Mouse (Mus musculus) hindbrain, embryonic 13.5 days (tissue): ENCODE measurements around the gene Ccr6. TPM values are rescaled to one million over a fixed set of nuclear protein-coding genes. Genes with fewer than 3 reads are reported as not detected.
"Not testable (repeated sequence)": the region's sequence is repeated elsewhere in the genome, so short reads cannot be mapped to it uniquely, and the experiment has no call there.

Experiments
- ATAC-seq: fragments of 200-750 bp; cut with Nextera tagmentation; 2 replicates; pipeline ENCODE4 v1.8.0; 2017; ENCODE audit warnings: moderate TSS enrichment; ENCODE audit not compliant: low FRiP score
- H3K27ac ChIP-seq: fragments of 300-500 bp; sonication (generic); 2 replicates; pipeline ENCODE4 v1.5.1; 2015; ENCODE audit warnings: inconsistent platforms, mild to moderate bottlenecking, moderate library complexity
- H3K27me3 ChIP-seq: fragments of 300-500 bp; sonication (generic); 2 replicates; pipeline ENCODE4 v1.6.1; 2015; ENCODE audit warnings: mild to moderate bottlenecking, inconsistent platforms
- H3K36me3 ChIP-seq: fragments of 300-500 bp; sonication (generic); 2 replicates; pipeline ENCODE4 v1.6.1; 2015; ENCODE audit warnings: mild to moderate bottlenecking, inconsistent platforms
- H3K4me1 ChIP-seq: fragments of 300-500 bp; sonication (generic); replicated peaks from 2 replicates; pipeline ENCODE4 v1.6.1; 2015; ENCODE audit warnings: inconsistent platforms
- H3K4me2 ChIP-seq: fragments of 300-500 bp; sonication (generic); 2 replicates; pipeline ENCODE4 v1.6.1; 2015; ENCODE audit warnings: inconsistent platforms, mild to moderate bottlenecking, moderate library complexity
- H3K4me3 ChIP-seq: fragments of 300-500 bp; sonication (generic); 2 replicates; pipeline ENCODE4 v1.5.1; 2015; ENCODE audit warnings: mild to moderate bottlenecking, inconsistent platforms
- H3K9ac ChIP-seq: fragments of 300-500 bp; sonication (generic); 2 replicates; pipeline ENCODE4 v1.6.1; 2015; ENCODE audit warnings: mild to moderate bottlenecking, inconsistent platforms
- H3K9me3 ChIP-seq: fragments of 300-500 bp; sonication (generic); 2 replicates; pipeline ENCODE4 v1.6.1; 2016; ENCODE audit warnings: inconsistent platforms
- WGBS: fragments of 180-500 bp; shearing (Covaris S2); methylation state at CpG from one replicate; pipeline ENCODE4 v1.1.7; 2015; 5-methylcytosine and 5-hydroxymethylcytosine counted together
- polyA plus RNA-seq: library from polyadenylated mRNA; unstranded; fragments of >200 nt; fragmentation: Nextera tagmentation; extraction: Ambion mirVana; gene quantifications from 2 replicates; pipeline ENCODE4 v1.2.1, GENCODE M21; 2015

Gene Ccr6
- polyA plus RNA-seq: not detected in 2 replicates

GRCm38 (mm10) chr17:8235743-8236142 is at the start of gene Ccr6:
TSS of gene Ccr6 (plus strand) at chr17:8236043.
- Histone ChIP-seq H3K27me3 (no peaks in the 10 kb centered on the region), H3K9ac (no peak within 1 kb of the TSS), H3K27ac (no peak within 1 kb of the TSS), H3K9me3 (no peaks in the 10 kb centered on the region), H3K4me3 (no peak within 1 kb of the TSS), H3K36me3 (no peaks in the 10 kb centered on the region), H3K4me1 (no peaks in the 10 kb centered on the region), H3K4me2 (no peak within 1 kb of the TSS)
- ATAC-seq: no peak
- WGBS: 76% methylated on average over 3 of the region's 3 CpGs

- Histone ChIP-seq H3K27me3 (no peaks in the 10 kb centered on the region), H3K4me2 (no peak overlapping the region), H3K9me3 (no peaks in the 10 kb centered on the region), H3K4me3 (no peak overlapping the region), H3K9ac (no peak overlapping the region), H3K27ac (no peak overlapping the region), H3K4me1 (no peaks in the 10 kb centered on the region), H3K36me3 (peaks cover 61% of the 10 kb centered on the region)
- no peak for ATAC-seq
- WGBS: 93% methylated on average over 8 of the region's 8 CpGs
Observed at GRCm38 (mm10) chr17:8193678-8194077, 42.2 kb upstream of the Ccr6 start.

GRCm38 (mm10) chr17:8195685-8196376 is 40.0 kb upstream of the Ccr6 start:
- WGBS: 96% methylated on average over 8 of the region's 8 CpGs
- no peaks in the 10 kb centered on the region for H3K27me3 ChIP-seq

GRCm38 (mm10) chr17:8197652-8198051 is 38.2 kb upstream of the Ccr6 start:
- ATAC-seq: no peak
- 70% methylated on average over 3 of the region's 3 CpGs for WGBS
- H3K4me2 ChIP-seq: no peak overlapping the region
- peaks cover 31% of the 10 kb centered on the region for H3K36me3 ChIP-seq
- no peak overlapping the region for H3K4me3 ChIP-seq
- no peak overlapping the region for H3K27ac ChIP-seq
- no peaks in the 10 kb centered on the region for H3K27me3 ChIP-seq
- no peak overlapping the region for H3K9ac ChIP-seq
- no peaks in the 10 kb centered on the region for H3K4me1 ChIP-seq
- no peaks in the 10 kb centered on the region for H3K9me3 ChIP-seq

More at GRCm38 (mm10) chr17:8195685-8196376, 40.0 kb upstream of the Ccr6 start:
- H3K4me1 ChIP-seq: no peaks in the 10 kb centered on the region
- ATAC-seq: no peak
- no peak overlapping the region for H3K4me2 ChIP-seq
- no peak overlapping the region for H3K4me3 ChIP-seq
- no peak overlapping the region for H3K27ac ChIP-seq
- H3K36me3 ChIP-seq: peaks cover 40% of the 10 kb centered on the region
- H3K9me3 ChIP-seq: no peaks in the 10 kb centered on the region
- H3K9ac ChIP-seq: no peak overlapping the region

- Histone ChIP-seq H3K4me1 (no peaks in the 10 kb centered on the region), H3K4me2 (no peak overlapping the region), H3K36me3 (peaks cover 20% of the 10 kb centered on the region), H3K4me3 (no peak overlapping the region), H3K9me3 (no peaks in the 10 kb centered on the region), H3K27ac (no peak overlapping the region), H3K9ac (no peak overlapping the region), H3K27me3 (no peaks in the 10 kb centered on the region)
- 90% methylated on average over 11 of the region's 11 CpGs for WGBS
- no peak for ATAC-seq
Observed at GRCm38 (mm10) chr17:8199067-8199935, 36.5 kb upstream of the Ccr6 start.

GRCm38 (mm10) chr17:8199936-8200330 is 35.9 kb upstream of the Ccr6 start:
- WGBS: 91% methylated on average over 1 of the region's 1 CpGs
- no peak for ATAC-seq
- no peak overlapping the region for H3K4me2 ChIP-seq

GRCm38 (mm10) chr17:8203487-8203886 is 32.4 kb upstream of the Ccr6 start:
- no peak for ATAC-seq
- H3K4me1 ChIP-seq: no peaks in the 10 kb centered on the region
- 83% methylated on average over 1 of the region's 1 CpGs for WGBS
- no peaks in the 10 kb centered on the region for H3K27me3 ChIP-seq
- H3K36me3 ChIP-seq: no peaks in the 10 kb centered on the region
- H3K27ac ChIP-seq: no peak overlapping the region
- no peaks in the 10 kb centered on the region for H3K9me3 ChIP-seq
- no peak overlapping the region for H3K4me2 ChIP-seq
- no peak overlapping the region for H3K9ac ChIP-seq
- H3K4me3 ChIP-seq: no peak overlapping the region

More at GRCm38 (mm10) chr17:8199936-8200330, 35.9 kb upstream of the Ccr6 start:
- no peak overlapping the region for H3K4me3 ChIP-seq
- H3K9ac ChIP-seq: no peak overlapping the region
- H3K9me3 ChIP-seq: no peaks in the 10 kb centered on the region
- H3K36me3 ChIP-seq: peaks cover 16% of the 10 kb centered on the region
- H3K4me1 ChIP-seq: no peaks in the 10 kb centered on the region
- H3K27ac ChIP-seq: no peak overlapping the region
- no peaks in the 10 kb centered on the region for H3K27me3 ChIP-seq

- WGBS: 77% methylated on average over 1 of the region's 1 CpGs
- not testable (repeated sequence) for H3K27ac ChIP-seq, H3K27me3 ChIP-seq, H3K36me3 ChIP-seq, H3K4me2 ChIP-seq, H3K4me3 ChIP-seq, ATAC-seq, H3K4me1 ChIP-seq, H3K9ac ChIP-seq, H3K9me3 ChIP-seq
Observed at GRCm38 (mm10) chr17:8205221-8205631, 30.6 kb upstream of the Ccr6 start.

GRCm38 (mm10) chr17:8206691-8207090 is 29.2 kb upstream of the Ccr6 start:
- Histone ChIP-seq H3K9ac (no peak overlapping the region), H3K36me3 (no peaks in the 10 kb centered on the region), H3K9me3 (no peaks in the 10 kb centered on the region), H3K4me2 (no peak overlapping the region), H3K4me1 (no peaks in the 10 kb centered on the region), H3K27me3 (no peaks in the 10 kb centered on the region), H3K27ac (no peak overlapping the region), H3K4me3 (no peak overlapping the region)
- WGBS: 90% methylated on average over 5 of the region's 5 CpGs
- ATAC-seq: no peak

GRCm38 (mm10) chr17:8209696-8210095 is 26.1 kb upstream of the Ccr6 start:
- Histone ChIP-seq H3K27ac (no peak overlapping the region), H3K9ac (no peak overlapping the region), H3K36me3 (no peaks in the 10 kb centered on the region), H3K4me3 (no peak overlapping the region), H3K9me3 (no peaks in the 10 kb centered on the region), H3K4me2 (no peak overlapping the region), H3K27me3 (0 out of 2 replicates have a peak, but pooled peaks cover 2% of the 10 kb centered on the region), H3K4me1 (no peaks in the 10 kb centered on the region)
- 93% methylated on average over 2 of the region's 2 CpGs for WGBS
- ATAC-seq: no peak

GRCm38 (mm10) chr17:8210170-8210569 is 25.7 kb upstream of the Ccr6 start:
- Histone ChIP-seq H3K4me2 (no peak overlapping the region), H3K27ac (no peak overlapping the region), H3K27me3 (0 out of 2 replicates have a peak, but pooled peaks cover 2% of the 10 kb centered on the region), H3K9ac (no peak overlapping the region), H3K9me3 (no peaks in the 10 kb centered on the region), H3K4me3 (no peak overlapping the region), H3K4me1 (no peaks in the 10 kb centered on the region), H3K36me3 (no peaks in the 10 kb centered on the region)
- 62% methylated on average over 3 of the region's 3 CpGs for WGBS
- no peak for ATAC-seq

- WGBS: 79% methylated on average over 10 of the region's 10 CpGs
- Histone ChIP-seq H3K27me3 (0 out of 2 replicates have a peak, but pooled peaks cover 2% of the 10 kb centered on the region), H3K4me3 (no peak overlapping the region), H3K27ac (no peak overlapping the region), H3K36me3 (no peaks in the 10 kb centered on the region), H3K9me3 (no peaks in the 10 kb centered on the region), H3K4me1 (no peaks in the 10 kb centered on the region), H3K9ac (no peak overlapping the region), H3K4me2 (no peak overlapping the region)
- no peak for ATAC-seq
Observed at GRCm38 (mm10) chr17:8210675-8211074, 25.2 kb upstream of the Ccr6 start.
